7 mouse cellular contexts compared by ENCODE assay signal in the genomic region with DNA sequence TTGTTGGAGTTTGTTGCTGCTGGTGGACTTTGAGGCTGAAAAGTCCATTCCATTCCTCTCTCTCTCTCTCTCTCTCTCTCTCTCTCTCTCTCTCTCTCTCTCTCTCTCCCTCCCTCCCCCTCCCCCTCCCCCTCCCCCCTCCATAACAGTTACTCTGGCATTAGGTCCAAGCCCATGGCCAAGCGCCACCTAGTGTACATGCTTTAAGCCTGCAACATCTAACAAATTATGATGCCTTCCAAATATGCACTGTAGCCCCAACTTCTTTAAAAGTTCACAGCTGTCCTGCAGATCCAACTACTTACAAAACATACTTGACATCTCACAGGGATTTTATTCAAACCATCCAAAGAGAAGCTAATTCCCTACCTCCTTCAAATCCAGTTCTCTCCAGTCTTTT. TPM values are rescaled to one million over a fixed set of nuclear protein-coding genes. Genes with fewer than 3 reads are reported as not detected.
DNase-seq lines count a peak whose midpoint lies in the region; ATAC-seq lines count a peak whose summit lies in the region.

No protein-coding gene starts in this region.

- H3K4me2 ChIP-seq in heart, embryonic 13.5 days = no peak overlapping the region
- H3K4me2 ChIP-seq in heart, embryonic 16.5 days (ENCODE audit: low read depth, low read length) = no peak overlapping the region
- H3K4me2 ChIP-seq in midbrain, embryonic 15.5 days = no peak overlapping the region

- no peaks in the 10 kb centered on the region for H3K27me3 ChIP-seq in heart, embryonic 13.5 days (replicated peaks)
- H3K27me3 ChIP-seq in heart, embryonic 16.5 days (ENCODE audit: control insufficient read depth, insufficient read depth, low read length) = no peaks in the 10 kb centered on the region
- no peaks in the 10 kb centered on the region for H3K27me3 ChIP-seq in midbrain, embryonic 15.5 days (replicated peaks)

- no peak for ATAC-seq in heart, embryonic 13.5 days (ENCODE audit: extremely low read depth, insufficient number of reproducible peaks, low FRiP score, low TSS enrichment)
- no peak for ATAC-seq in heart, embryonic 16.5 days (replicated peaks; ENCODE audit: extremely low read depth, insufficient read depth, low FRiP score)
- no peak for ATAC-seq in midbrain, embryonic 15.5 days (replicated peaks)

- H3K9ac ChIP-seq in heart, embryonic 13.5 days = no peak overlapping the region
- no peak overlapping the region for H3K9ac ChIP-seq in heart, embryonic 16.5 days (ENCODE audit: low read length)
- no peak overlapping the region for H3K9ac ChIP-seq in midbrain, embryonic 15.5 days

- WGBS in heart, embryonic 13.5 days = 25% methylated on average over 1 of the region's 1 CpGs
- WGBS in heart, embryonic 16.5 days = 33% methylated on average over 1 of the region's 1 CpGs
- 46% methylated on average over 1 of the region's 1 CpGs for WGBS in midbrain, embryonic 15.5 days

- peaks cover 34% of the 10 kb centered on the region for H3K4me1 ChIP-seq in heart, embryonic 13.5 days
- H3K4me1 ChIP-seq in heart, embryonic 16.5 days (ENCODE audit: control insufficient read depth, insufficient read depth, low read length) = peaks cover 13% of the 10 kb centered on the region
- H3K4me1 ChIP-seq in midbrain, embryonic 15.5 days = peaks cover 5% of the 10 kb centered on the region; the same call in 1 of the 2 replicates

- no peak for DNase-seq in heart, adult 9 months (ENCODE audit: low spot score in 2 of 2)
- DNase-seq in testis, postnatal 10 days (ENCODE audit: low spot score) = peak; percentile 75
- no peak for DNase-seq in testis, postnatal 14 days (ENCODE audit: low spot score)
- no peak for DNase-seq in ovary, adult 18-20 months (ENCODE audit: low spot score)

- H3K9me3 ChIP-seq in heart, embryonic 13.5 days = no peaks in the 10 kb centered on the region
- no peaks in the 10 kb centered on the region for H3K9me3 ChIP-seq in heart, embryonic 16.5 days (replicated peaks; ENCODE audit: control insufficient read depth, low read length)
- H3K9me3 ChIP-seq in midbrain, embryonic 15.5 days = no peaks in the 10 kb centered on the region

- peaks cover 19% of the 10 kb centered on the region for H3K36me3 ChIP-seq in heart, embryonic 13.5 days
- H3K36me3 ChIP-seq in heart, embryonic 16.5 days (ENCODE audit: control insufficient read depth, insufficient read depth) = peaks cover 4% of the 10 kb centered on the region; the same call in 1 of the 2 replicates
- H3K36me3 ChIP-seq in midbrain, embryonic 15.5 days (replicated peaks) = no peaks in the 10 kb centered on the region; the same call in 1 of the 2 replicates

- H3K27ac ChIP-seq in heart, embryonic 13.5 days (replicated peaks) = peak overlapping the region; percentile 94; the same call in 1 of the 2 replicates
- H3K27ac ChIP-seq in heart, embryonic 16.5 days (ENCODE audit: low read length) = peak overlapping the region; percentile 96; the same call in 1 of the 2 replicates
- no peak overlapping the region for H3K27ac ChIP-seq in midbrain, embryonic 15.5 days

- no peak overlapping the region for H3K4me3 ChIP-seq in heart, embryonic 13.5 days
- H3K4me3 ChIP-seq in heart, embryonic 16.5 days (ENCODE audit: low read length) = no peak overlapping the region
- no peak overlapping the region for H3K4me3 ChIP-seq in midbrain, embryonic 15.5 days

RNA-seq across cellular contexts. Expression of gene F3, which starts 14.1 kb away (rescaled TPM):
- 6.0 and 7.3 TPM in 2 replicates for polyA plus RNA-seq in heart, embryonic 13.5 days (2015; fragmentation: Nextera tagmentation; extraction: Ambion mirVana)
- 8.9 and 10.4 TPM in 2 replicates for polyA plus RNA-seq in heart, embryonic 16.5 days (2015; fragmentation: Nextera tagmentation; extraction: Ambion mirVana)
- 7.3 and 9.1 TPM in 2 replicates for polyA plus RNA-seq in midbrain, embryonic 15.5 days (2015; fragmentation: Nextera tagmentation; extraction: Ambion mirVana)
